Mouse (Mus musculus) limb, embryonic 11.5 days (tissue): ENCODE results near the gene Rundc1. TPM values are rescaled to one million over a fixed set of nuclear protein-coding genes. Genes with fewer than 3 reads are reported as not detected.
A peak's percentile ranks its signal among the peaks of the same experiment; 100 is the strongest.
"Not testable (repeated sequence)": the region's sequence is repeated elsewhere in the genome, so short reads cannot be mapped to it uniquely, and the experiment has no call there.

Source experiments
- ATAC-seq: fragments of 200-750 bp; cut with Nextera tagmentation; 2 replicates; pipeline ENCODE4 v1.8.0; 2017; ENCODE audit warnings: low read depth; ENCODE audit not compliant: insufficient number of reproducible peaks, low FRiP score, low TSS enrichment
- DNase-seq: peaks from one replicate; pipeline ENCODE4 v3.0.0-alpha.2; 2015; ENCODE audit warnings: low spot score
- H3K27ac ChIP-seq: fragments of 300-500 bp; sonication (generic); replicated peaks from 2 replicates; pipeline ENCODE4 v1.5.1; 2014; ENCODE audit warnings: low read depth, mild to moderate bottlenecking, low read length
- H3K27me3 ChIP-seq: fragments of 300-500 bp; sonication (generic); 2 replicates; pipeline ENCODE4 v1.6.1; 2014; ENCODE audit warnings: mild to moderate bottlenecking, low read length, mixed read lengths; ENCODE audit not compliant: control insufficient read depth, insufficient read depth
- H3K36me3 ChIP-seq: fragments of 300-500 bp; sonication (generic); 2 replicates; pipeline ENCODE4 v1.6.1; 2014; ENCODE audit warnings: mild to moderate bottlenecking, low read length, moderate library complexity, mixed read lengths; ENCODE audit not compliant: control insufficient read depth, insufficient read depth
- H3K4me1 ChIP-seq: fragments of 300-500 bp; sonication (generic); 2 replicates; pipeline ENCODE4 v1.6.1; 2014; ENCODE audit warnings: low read length, mixed read lengths; ENCODE audit not compliant: control insufficient read depth, insufficient read depth
- H3K4me2 ChIP-seq: fragments of 300-500 bp; sonication (generic); 2 replicates; pipeline ENCODE4 v1.6.1; 2014; ENCODE audit warnings: low read depth, mild to moderate bottlenecking, moderate library complexity; ENCODE audit not compliant: severe bottlenecking
- H3K4me3 ChIP-seq: fragments of 300-500 bp; sonication (generic); 2 replicates; pipeline ENCODE4 v1.5.1; 2014; ENCODE audit warnings: low read depth, low read length
- H3K9ac ChIP-seq: fragments of 300-500 bp; sonication (generic); 2 replicates; pipeline ENCODE4 v1.6.1; 2014; ENCODE audit warnings: mild to moderate bottlenecking, low read length
- H3K9me3 ChIP-seq: fragments of 300-500 bp; sonication (generic); 2 replicates; pipeline ENCODE4 v1.6.1; 2016; ENCODE audit warnings: low read length; ENCODE audit not compliant: control insufficient read depth
- WGBS: fragments of 180-500 bp; shearing (Covaris S2); extraction: QIAGEN DNeasy Blood & Tissue Kit; methylation state at CpG from one replicate; pipeline ENCODE4 v1.1.7; 2014; 5-methylcytosine and 5-hydroxymethylcytosine counted together
- polyA plus RNA-seq: library from polyadenylated mRNA; unstranded; fragments of >200 nt; fragmentation: Nextera tagmentation; extraction: Ambion mirVana; gene quantifications from 2 replicates; pipeline ENCODE4 v1.2.1, GENCODE M21; 2014

Gene Rundc1
- 13.3 and 14.4 TPM in 2 replicates for polyA plus RNA-seq

- no peaks in the 10 kb centered on the region for H3K9me3 ChIP-seq
- ATAC-seq (peak; percentile 92), DNase-seq (peak; percentile 100)
Measured at GRCm38 (mm10) chr11:101424925-101425813, at the start of gene Rundc1, which contains the start of gene Ptges3l. Gene Rundc1 (plus strand): TSS chr11:101425085. Gene Ptges3l (minus strand): TSS chr11:101425333.

GRCm38 (mm10) chr11:101378196-101378595, 46.7 kb upstream of the Rundc1 start:
- 90% methylated on average over 6 of the region's 8 CpGs for WGBS
- not testable (repeated sequence) for H3K4me2 ChIP-seq, H3K27ac ChIP-seq, H3K9ac ChIP-seq, H3K4me3 ChIP-seq, H3K4me1 ChIP-seq, H3K27me3 ChIP-seq, DNase-seq, H3K9me3 ChIP-seq, ATAC-seq, H3K36me3 ChIP-seq

More at GRCm38 (mm10) chr11:101424925-101425813, at the start of gene Rundc1, which contains the start of gene Ptges3l:
- H3K9ac ChIP-seq, result peak within 1 kb of the TSS; percentile 78
- peaks cover 3% of the 10 kb centered on the region; the same call in 1 of the 2 replicates for H3K36me3 ChIP-seq
- under 1% methylated on average over 80 of the region's 81 CpGs for WGBS
- no peaks in the 10 kb centered on the region for H3K27me3 ChIP-seq
- H3K4me2 ChIP-seq, result peak within 1 kb of the TSS; percentile 96
- H3K4me1 ChIP-seq, result 0 out of 2 replicates have a peak, but pooled peaks cover 7% of the 10 kb centered on the region
- peak within 1 kb of the TSS; percentile 52; the same call in 1 of the 2 replicates for H3K27ac ChIP-seq
- H3K4me3 ChIP-seq, result peak within 1 kb of the TSS; percentile 98

- Histone ChIP-seq H3K27ac (no peak overlapping the region), H3K4me3 (no peak overlapping the region), H3K9ac (no peak overlapping the region), H3K4me2 (no peak overlapping the region), H3K9me3 (no peaks in the 10 kb centered on the region), H3K4me1 (no peaks in the 10 kb centered on the region), H3K36me3 (no peaks in the 10 kb centered on the region), H3K27me3 (no peaks in the 10 kb centered on the region)
- WGBS, result 78% methylated on average over 6 of the region's 6 CpGs
- DNase-seq, result no peak
- ATAC-seq, result no peak
Measured at GRCm38 (mm10) chr11:101378926-101379325, 46.0 kb upstream of the Rundc1 start.

GRCm38 (mm10) chr11:101381817-101382216, 43.1 kb upstream of the Rundc1 start:
- H3K4me1 ChIP-seq, result no peaks in the 10 kb centered on the region
- no peaks in the 10 kb centered on the region for H3K9me3 ChIP-seq
- H3K4me3 ChIP-seq, result no peak overlapping the region
- no peak overlapping the region for H3K27ac ChIP-seq
- H3K4me2 ChIP-seq, result no peak overlapping the region
- ATAC-seq (no peak), DNase-seq (no peak)
- WGBS, result 26% methylated on average over 4 of the region's 4 CpGs
- H3K36me3 ChIP-seq, result no peaks in the 10 kb centered on the region
- no peaks in the 10 kb centered on the region for H3K27me3 ChIP-seq
- no peak overlapping the region for H3K9ac ChIP-seq

GRCm38 (mm10) chr11:101395110-101395509, 29.8 kb upstream of the Rundc1 start:
- 10% methylated on average over 8 of the region's 8 CpGs for WGBS
- Histone ChIP-seq H3K36me3 (no peaks in the 10 kb centered on the region), H3K9ac (no peak overlapping the region), H3K27me3 (no peaks in the 10 kb centered on the region), H3K4me1 (no peaks in the 10 kb centered on the region), H3K27ac (no peak overlapping the region), H3K4me2 (no peak overlapping the region), H3K9me3 (no peaks in the 10 kb centered on the region), H3K4me3 (no peak overlapping the region)
- ATAC-seq, result no peak
- DNase-seq, result peak; percentile 82

GRCm38 (mm10) chr11:101415306-101415705, 9.6 kb upstream of the Rundc1 start:
- H3K9me3 ChIP-seq, result no peaks in the 10 kb centered on the region
- no peaks in the 10 kb centered on the region for H3K27me3 ChIP-seq
- DNase-seq (no peak), ATAC-seq (no peak)
- 90% methylated on average over 2 of the region's 2 CpGs for WGBS
- H3K36me3 ChIP-seq, result peaks cover 15% of the 10 kb centered on the region; the same call in 1 of the 2 replicates
- no peak overlapping the region for H3K4me2 ChIP-seq
- no peaks in the 10 kb centered on the region for H3K4me1 ChIP-seq
- no peak overlapping the region for H3K27ac ChIP-seq
- no peak overlapping the region for H3K4me3 ChIP-seq
- H3K9ac ChIP-seq, result no peak overlapping the region

- peaks cover 9% of the 10 kb centered on the region; the same call in 1 of the 2 replicates for H3K36me3 ChIP-seq
- H3K27me3 ChIP-seq, result no peaks in the 10 kb centered on the region
- H3K4me1 ChIP-seq, result no peaks in the 10 kb centered on the region
- peak overlapping the region; percentile 86 for H3K4me3 ChIP-seq
- H3K4me2 ChIP-seq, result peak overlapping the region; percentile 62
- 3% methylated on average over 11 of the region's 11 CpGs for WGBS
- DNase-seq, result peak; percentile 28
- H3K9me3 ChIP-seq, result no peaks in the 10 kb centered on the region
- H3K27ac ChIP-seq, result no peak overlapping the region
- no peak for ATAC-seq
- peak overlapping the region; percentile 90 for H3K9ac ChIP-seq
Measured at GRCm38 (mm10) chr11:101416433-101417100, 8.3 kb upstream of the Rundc1 start.

- peak; percentile 95 for DNase-seq
- Histone ChIP-seq H3K4me2 (peak within 1 kb of the TSS; percentile 62), H3K9me3 (no peaks in the 10 kb centered on the region), H3K36me3 (peaks cover 8% of the 10 kb centered on the region; the same call in 1 of the 2 replicates), H3K4me1 (no peaks in the 10 kb centered on the region), H3K27ac (no peak within 1 kb of the TSS), H3K4me3 (peak within 1 kb of the TSS; percentile 86), H3K27me3 (no peaks in the 10 kb centered on the region), H3K9ac (peak within 1 kb of the TSS; percentile 90)
- WGBS, result under 1% methylated on average over 45 of the region's 45 CpGs
- ATAC-seq, result peak; percentile 74; the same call in 1 of the 2 replicates
Measured at GRCm38 (mm10) chr11:101417101-101417855, 7.6 kb upstream of the Rundc1 start, which contains the start of gene Aarsd1. Gene Aarsd1 (minus strand): TSS chr11:101417615.
